Mouse (Mus musculus): Measurements from ENCODE around the gene Ptafr.

The Ptafr gene

GRCm38 (mm10) chr4:132563965-132564364 lies at the start of gene Ptafr:
Ptafr (plus strand) TSS chr4:132564067.
- DNase-seq (ENCODE audit: low read depth) = no peak

- peak; percentile 87 for DNase-seq (ENCODE audit: low read depth)
These were observed 49.2 kb upstream of the Ptafr start for GRCm38 (mm10) chr4:132514555-132515135.

GRCm38 (mm10) chr4:132515369-132516155 lies 48.3 kb upstream of the Ptafr start:
- DNase-seq (ENCODE audit: low read depth) = peak; percentile 93

- DNase-seq (ENCODE audit: low read depth) = no peak
These were observed 45.8 kb upstream of the Ptafr start for GRCm38 (mm10) chr4:132518066-132518465.

- no peak for DNase-seq (ENCODE audit: low read depth)
These were observed 44.7 kb upstream of the Ptafr start for GRCm38 (mm10) chr4:132519188-132519587.

- no peak for DNase-seq (ENCODE audit: low read depth)
These were observed 39.5 kb upstream of the Ptafr start for GRCm38 (mm10) chr4:132524321-132524741.

GRCm38 (mm10) chr4:132524808-132525207 lies 39.1 kb upstream of the Ptafr start:
- no peak for DNase-seq (ENCODE audit: low read depth)

GRCm38 (mm10) chr4:132526678-132527077 lies 37.2 kb upstream of the Ptafr start:
- DNase-seq (ENCODE audit: low read depth) = no peak

GRCm38 (mm10) chr4:132527917-132528522 lies 35.8 kb upstream of the Ptafr start:
- no peak for DNase-seq (ENCODE audit: low read depth)

- no peak for DNase-seq (ENCODE audit: low read depth)
These were observed 34.5 kb upstream of the Ptafr start for GRCm38 (mm10) chr4:132529344-132529743.

- peak; percentile 78 for DNase-seq (ENCODE audit: low read depth)
These were observed 33.6 kb upstream of the Ptafr start for GRCm38 (mm10) chr4:132530033-132530804.

GRCm38 (mm10) chr4:132532496-132532895 lies 31.4 kb upstream of the Ptafr start:
- DNase-seq (ENCODE audit: low read depth) = no peak

GRCm38 (mm10) chr4:132532981-132533916 lies 30.6 kb upstream of the Ptafr start, which contains the start of gene Atpif1:
Atpif1 (minus strand) TSS chr4:132533659.
- DNase-seq (ENCODE audit: low read depth) = peak; percentile 96

- peak; percentile 96 for DNase-seq (ENCODE audit: low read depth)
These were observed 28.3 kb upstream of the Ptafr start, which contains the start of gene Dnajc8 for GRCm38 (mm10) chr4:132535406-132536121. Dnajc8 (plus strand) TSS chr4:132535550.

GRCm38 (mm10) chr4:132539481-132539880 lies 24.4 kb upstream of the Ptafr start:
- DNase-seq (ENCODE audit: low read depth) = no peak

GRCm38 (mm10) chr4:132541413-132541812 lies 22.5 kb upstream of the Ptafr start:
- DNase-seq (ENCODE audit: low read depth) = no peak

- no peak for DNase-seq (ENCODE audit: low read depth)
These were observed 21.1 kb upstream of the Ptafr start for GRCm38 (mm10) chr4:132542724-132543123.

- no peak for DNase-seq (ENCODE audit: low read depth)
These were observed 18.0 kb upstream of the Ptafr start for GRCm38 (mm10) chr4:132545851-132546250.

GRCm38 (mm10) chr4:132554221-132554620 lies 9.6 kb upstream of the Ptafr start:
- DNase-seq (ENCODE audit: low read depth) = no peak

GRCm38 (mm10) chr4:132554653-132555052 lies 9.2 kb upstream of the Ptafr start:
- no peak for DNase-seq (ENCODE audit: low read depth)
